Mouse (Mus musculus) forebrain, postnatal 0 days (tissue): ENCODE results near the gene Herc3. TPM values are rescaled to one million over a fixed set of nuclear protein-coding genes. Genes with fewer than 3 reads are reported as not detected.

Experiments
- ATAC-seq: fragments of 200-750 bp; cut with Nextera tagmentation; 2 replicates; pipeline ENCODE4 v1.8.0; 2017; ENCODE audit warnings: mild to moderate bottlenecking, moderate library complexity
- DNase-seq: peaks from one replicate; pipeline ENCODE4 v3.0.0-alpha.2; 2015
- H3K27ac ChIP-seq: fragments of 300-500 bp; sonication (generic); 2 replicates; pipeline ENCODE4 v1.5.1; 2014; ENCODE audit warnings: low read depth, mild to moderate bottlenecking, antibody characterized with exemption, low read length, moderate library complexity, mixed read lengths
- H3K27me3 ChIP-seq: fragments of 300-500 bp; sonication (generic); 2 replicates; pipeline ENCODE4 v1.6.1; 2014; ENCODE audit warnings: mild to moderate bottlenecking, low read length, mixed read lengths; ENCODE audit not compliant: insufficient read depth
- H3K36me3 ChIP-seq: fragments of 300-500 bp; sonication (generic); 2 replicates; pipeline ENCODE4 v1.6.1; 2014; ENCODE audit warnings: mild to moderate bottlenecking, moderate library complexity; ENCODE audit not compliant: insufficient read depth
- H3K4me1 ChIP-seq: fragments of 300-500 bp; sonication (generic); 2 replicates; pipeline ENCODE4 v1.6.1; 2014; ENCODE audit warnings: antibody characterized with exemption; ENCODE audit not compliant: insufficient read depth
- H3K4me2 ChIP-seq: fragments of 300-500 bp; sonication (generic); 2 replicates; pipeline ENCODE4 v1.6.1; 2014; ENCODE audit warnings: low read depth, mild to moderate bottlenecking, moderate library complexity
- H3K4me3 ChIP-seq: fragments of 300-500 bp; sonication (generic); 2 replicates; pipeline ENCODE4 v1.5.1; 2014; ENCODE audit warnings: low read depth, low read length, mixed read lengths
- H3K9ac ChIP-seq: fragments of 300-500 bp; sonication (generic); 2 replicates; pipeline ENCODE4 v1.6.1; 2014; ENCODE audit warnings: mild to moderate bottlenecking
- H3K9me3 ChIP-seq: fragments of 300-500 bp; sonication (generic); 2 replicates; pipeline ENCODE4 v1.6.1; 2016; ENCODE audit warnings: low read length
- CTCF ChIP-seq: sonication (generic); IDR thresholded peaks from 2 replicates; pipeline ENCODE4 v1.5.1; 2016; ENCODE audit warnings: antibody characterized with exemption, control low read depth, low read depth
- WGBS: fragments of 180-500 bp; shearing (Covaris S2); extraction: QIAGEN DNeasy Blood & Tissue Kit; methylation state at CpG from one replicate; pipeline ENCODE4 v1.1.7; 2014; 5-methylcytosine and 5-hydroxymethylcytosine counted together
- polyA plus RNA-seq: library from polyadenylated mRNA; unstranded; fragments of >200 nt; fragmentation: Nextera tagmentation; extraction: Ambion mirVana; gene quantifications from 2 replicates; pipeline ENCODE4 v1.2.1, GENCODE M21; 2015
- total RNA-seq: library from RNA; depleted of rRNA; stranded (reverse); fragments of >200 nt; gene quantifications from 2 replicates; pipeline ENCODE4 v1.2.3, GENCODE M21; 2014

Herc3 gene
- total and polyA plus RNA-seq, 2 experiments from 2014 or later = 24.2 to 69.6 TPM

DNA sequence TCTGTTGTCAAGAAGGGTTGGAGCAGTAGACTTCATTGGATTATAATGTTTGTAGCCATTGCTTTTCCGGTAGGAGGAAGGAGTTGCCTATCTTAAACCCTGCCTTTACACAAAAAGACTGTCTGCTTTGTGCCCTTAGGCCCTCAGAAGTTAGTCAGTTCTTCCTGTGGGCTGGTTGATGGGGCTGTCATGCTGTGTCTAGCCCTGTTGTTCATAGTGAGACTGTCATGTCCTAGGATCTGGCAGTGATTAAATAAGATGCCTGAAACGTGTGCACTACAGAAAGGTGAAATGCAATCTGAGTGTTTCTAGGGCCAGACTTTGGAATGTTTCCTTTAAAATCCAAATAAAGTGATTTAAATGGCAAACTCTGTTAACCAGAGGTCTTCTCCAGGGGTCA is 10.9 kb downstream of the Herc3 start:
- 61% methylated on average over 2 of the region's 2 CpGs for WGBS

DNA sequence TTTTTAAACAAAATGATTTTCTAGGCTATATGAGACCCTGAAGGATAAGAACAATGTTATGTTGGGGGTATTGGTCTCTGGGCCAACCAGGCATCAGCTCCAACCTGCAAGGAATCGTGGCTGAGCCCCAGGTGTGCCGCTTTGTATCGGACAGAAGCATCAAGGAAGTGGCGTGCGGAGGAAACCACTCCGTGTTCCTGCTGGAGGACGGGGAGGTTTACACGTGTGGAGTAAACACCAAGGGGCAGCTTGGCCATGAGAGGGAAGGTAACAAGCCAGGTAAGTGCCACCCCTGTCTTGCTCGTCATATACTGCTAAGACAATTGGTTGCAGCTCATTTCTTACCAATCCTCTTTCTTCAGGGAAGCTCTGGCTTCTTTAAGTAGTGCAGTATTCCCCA is 12.3 kb downstream of the Herc3 start:
- DNase-seq (no peak), ATAC-seq (no peak)
- 89% methylated on average over 9 of the region's 9 CpGs for WGBS
- Histone ChIP-seq H3K4me3 (no peak overlapping the region), H3K36me3 (0 out of 2 replicates have a peak, but pooled peaks cover 4% of the 10 kb centered on the region), H3K9ac (no peak overlapping the region), H3K27ac (no peak overlapping the region), H3K9me3 (no peaks in the 10 kb centered on the region), H3K4me2 (no peak overlapping the region), H3K27me3 (no peaks in the 10 kb centered on the region), H3K4me1 (no peaks in the 10 kb centered on the region)
- TF ChIP-seq CTCF = no peak

More for the DNA sequence above, 10.9 kb downstream of the Herc3 start:
- Histone ChIP-seq H3K4me2 (no peak overlapping the region), H3K27me3 (no peaks in the 10 kb centered on the region), H3K36me3 (0 out of 2 replicates have a peak, but pooled peaks cover 4% of the 10 kb centered on the region), H3K27ac (no peak overlapping the region), H3K4me3 (no peak overlapping the region), H3K9ac (no peak overlapping the region), H3K4me1 (peaks cover 5% of the 10 kb centered on the region; the same call in 1 of the 2 replicates), H3K9me3 (no peaks in the 10 kb centered on the region)
- no peak for TF ChIP-seq CTCF
- ATAC-seq (no peak), DNase-seq (no peak)

DNA sequence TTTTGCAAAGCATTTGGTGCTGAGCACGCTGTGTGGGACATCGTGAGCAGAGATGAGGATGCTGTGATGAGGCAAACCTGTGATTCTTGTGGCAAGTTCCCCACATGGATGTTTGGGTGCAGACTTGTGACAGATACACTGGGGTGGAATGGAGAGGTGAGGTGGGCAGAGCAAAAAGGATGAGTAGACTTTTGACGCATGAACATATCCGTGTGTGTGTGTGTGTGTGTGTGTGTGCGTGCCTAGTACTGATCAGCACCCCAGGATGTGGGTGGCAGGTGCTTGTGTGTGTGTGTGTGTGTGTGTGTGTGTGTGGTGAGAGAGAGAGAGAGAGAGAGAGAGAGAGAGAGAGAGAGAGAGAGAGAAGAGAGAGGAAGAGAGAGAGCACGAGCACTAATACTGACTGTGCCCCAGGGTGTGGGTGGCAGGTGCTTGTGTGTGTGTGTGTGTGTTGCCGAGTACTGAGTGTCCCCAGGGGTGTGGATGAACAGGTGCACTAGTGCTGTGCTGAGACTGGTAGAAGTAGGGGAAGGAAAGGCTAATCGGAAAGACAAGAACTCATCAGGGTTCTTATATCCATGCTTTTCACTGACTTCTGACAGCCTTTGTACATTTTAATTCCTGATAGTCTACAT is 13.0 kb downstream of the Herc3 start:
- H3K9ac ChIP-seq = no peak overlapping the region
- no peaks in the 10 kb centered on the region for H3K4me1 ChIP-seq
- no peak overlapping the region for H3K27ac ChIP-seq
- H3K36me3 ChIP-seq = 0 out of 2 replicates have a peak, but pooled peaks cover 4% of the 10 kb centered on the region
- no peaks in the 10 kb centered on the region for H3K27me3 ChIP-seq
- no peak for ATAC-seq
- TF ChIP-seq CTCF = no peak
- WGBS = 87% methylated on average over 8 of the region's 8 CpGs
- no peak for DNase-seq
- H3K4me3 ChIP-seq = no peak overlapping the region
- no peaks in the 10 kb centered on the region for H3K9me3 ChIP-seq
- H3K4me2 ChIP-seq = no peak overlapping the region

DNA sequence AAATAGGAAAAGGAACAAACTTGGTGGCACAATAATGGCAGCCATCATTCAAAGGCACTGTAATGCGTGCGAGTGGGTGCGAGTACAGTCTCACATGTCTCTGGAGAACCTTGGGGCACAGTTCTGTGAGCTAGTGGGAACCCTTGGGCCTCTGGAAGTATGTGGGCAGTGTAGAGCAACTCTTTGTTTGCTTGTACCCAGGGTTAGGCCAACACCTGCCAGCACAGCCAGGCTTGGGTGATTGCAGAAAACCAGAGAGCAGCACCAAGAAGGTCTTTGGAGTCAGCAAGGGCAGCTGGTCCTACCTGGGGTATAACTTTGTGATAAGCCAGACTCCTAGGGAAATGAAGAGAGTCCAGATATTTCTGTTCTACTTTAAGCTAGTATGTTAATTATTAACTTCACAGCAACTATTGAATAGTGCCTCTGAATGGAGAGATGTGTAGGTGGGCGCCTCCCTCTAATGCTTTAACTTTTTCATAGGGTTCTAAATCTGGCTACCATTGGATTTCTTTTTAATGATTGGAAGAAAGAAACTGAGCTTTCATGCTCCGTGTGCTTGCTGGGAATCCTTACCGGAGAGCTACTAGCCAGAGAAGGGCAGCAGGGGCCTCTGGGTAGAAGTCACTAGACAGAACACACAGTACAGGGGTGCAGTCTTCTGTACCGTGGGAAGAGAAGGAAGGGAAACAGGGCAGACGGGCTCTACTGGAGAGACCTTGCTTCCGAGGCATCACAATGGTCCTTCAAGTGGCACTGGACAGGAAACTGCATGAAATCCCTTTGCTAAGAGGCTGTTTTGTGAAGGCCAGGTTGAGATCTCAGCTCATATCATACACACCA is 15.8 kb downstream of the Herc3 start:
- no peaks in the 10 kb centered on the region for H3K9me3 ChIP-seq
- H3K4me2 ChIP-seq = no peak overlapping the region
- H3K27me3 ChIP-seq = no peaks in the 10 kb centered on the region
- H3K4me3 ChIP-seq = no peak overlapping the region
- 92% methylated on average over 9 of the region's 9 CpGs for WGBS
- no peak for ATAC-seq
- no peak overlapping the region for H3K27ac ChIP-seq
- no peak for DNase-seq
- no peaks in the 10 kb centered on the region for H3K4me1 ChIP-seq
- H3K36me3 ChIP-seq = 0 out of 2 replicates have a peak, but pooled peaks cover 4% of the 10 kb centered on the region
- no peak overlapping the region for H3K9ac ChIP-seq
- TF ChIP-seq CTCF = no peak

DNA sequence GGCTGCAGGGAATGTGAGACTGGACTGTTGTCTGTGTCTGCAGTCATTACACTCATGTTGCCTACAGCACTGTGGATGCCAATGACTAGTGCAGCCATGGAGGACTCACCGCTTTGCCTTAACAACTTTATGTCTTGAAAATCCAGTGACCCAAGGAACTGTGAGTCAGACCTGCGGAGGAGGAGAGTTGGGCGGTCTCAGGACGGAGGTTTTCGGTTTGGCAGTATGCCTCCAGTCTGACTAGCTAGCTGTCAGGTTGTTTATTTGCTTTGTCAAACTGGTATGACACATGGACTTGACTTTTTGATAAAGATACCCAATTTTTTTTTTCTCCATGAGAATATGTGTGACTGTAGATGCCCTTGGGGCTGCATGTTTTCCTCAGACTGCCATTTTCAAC is 16.6 kb downstream of the Herc3 start:
- ATAC-seq = no peak

DNA sequence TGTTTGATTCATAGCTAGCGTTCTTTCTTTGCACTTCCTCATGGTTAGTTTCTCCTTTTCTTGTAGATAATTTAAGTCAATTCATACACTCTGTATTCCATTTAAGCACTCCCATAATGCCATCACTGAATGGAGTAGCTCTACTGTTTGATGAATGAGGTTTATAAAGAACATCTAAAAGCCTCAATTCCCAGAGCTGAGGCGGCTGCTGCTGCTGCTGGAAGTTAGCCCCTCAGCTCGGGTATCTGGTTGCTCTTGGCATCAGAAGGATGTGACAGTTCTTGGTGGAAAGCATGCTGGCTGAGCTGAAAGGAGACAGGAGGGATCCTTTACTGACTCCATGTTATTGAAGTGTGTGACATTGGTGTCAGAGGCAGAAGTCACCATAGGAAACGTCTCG is 18.1 kb downstream of the Herc3 start:
- no peak overlapping the region for H3K9ac ChIP-seq
- no peak overlapping the region for H3K4me2 ChIP-seq
- 0 out of 2 replicates have a peak, but pooled peaks cover 4% of the 10 kb centered on the region for H3K36me3 ChIP-seq
- DNase-seq = no peak
- WGBS = 20% methylated on average over 5 of the region's 5 CpGs
- no peaks in the 10 kb centered on the region for H3K9me3 ChIP-seq
- no peak for TF ChIP-seq CTCF
- no peak overlapping the region for H3K4me3 ChIP-seq
- no peak overlapping the region for H3K27ac ChIP-seq
- H3K4me1 ChIP-seq = no peaks in the 10 kb centered on the region
- no peaks in the 10 kb centered on the region for H3K27me3 ChIP-seq
- peak; percentile 58 for ATAC-seq

More for the DNA sequence above, 16.6 kb downstream of the Herc3 start:
- Histone ChIP-seq H3K27ac (no peak overlapping the region), H3K27me3 (no peaks in the 10 kb centered on the region), H3K9me3 (no peaks in the 10 kb centered on the region), H3K4me1 (no peaks in the 10 kb centered on the region), H3K4me3 (no peak overlapping the region), H3K36me3 (0 out of 2 replicates have a peak, but pooled peaks cover 4% of the 10 kb centered on the region), H3K9ac (no peak overlapping the region), H3K4me2 (no peak overlapping the region)
- WGBS = 86% methylated on average over 5 of the region's 5 CpGs
- no peak for DNase-seq
- no peak for TF ChIP-seq CTCF

- Histone ChIP-seq H3K4me3 (no peak overlapping the region), H3K9me3 (no peaks in the 10 kb centered on the region), H3K4me1 (peaks cover 6% of the 10 kb centered on the region; the same call in 1 of the 2 replicates), H3K9ac (no peak overlapping the region), H3K27ac (peak overlapping the region; percentile 2), H3K4me2 (no peak overlapping the region), H3K36me3 (no peaks in the 10 kb centered on the region; the same call in 1 of the 2 replicates), H3K27me3 (no peaks in the 10 kb centered on the region)
- TF ChIP-seq CTCF = no peak
- DNase-seq (no peak), ATAC-seq (peak; percentile 72)
- WGBS = 51% methylated on average over 10 of the region's 10 CpGs
Observed at GRCm38 (mm10) chr6:58855676-58856367, 24.6 kb downstream of the Herc3 start.
